Mouse (Mus musculus) forebrain, embryonic 13.5 days (tissue): ENCODE data around the gene Arl15. TPM values are rescaled to one million over a fixed set of nuclear protein-coding genes. Genes with fewer than 3 reads are reported as not detected.

Experiments used
- ATAC-seq: fragments of 200-750 bp; cut with Nextera tagmentation; 2 replicates; pipeline ENCODE4 v1.8.0; 2017
- H3K27ac ChIP-seq: fragments of 300-500 bp; sonication (generic); 2 replicates; pipeline ENCODE4 v1.5.1; 2015; ENCODE audit warnings: inconsistent platforms, mild to moderate bottlenecking, moderate library complexity
- H3K27me3 ChIP-seq: fragments of 300-500 bp; sonication (generic); 2 replicates; pipeline ENCODE4 v1.6.1; 2015; ENCODE audit warnings: mild to moderate bottlenecking, inconsistent platforms
- H3K36me3 ChIP-seq: fragments of 300-500 bp; sonication (generic); 2 replicates; pipeline ENCODE4 v1.6.1; 2015; ENCODE audit warnings: mild to moderate bottlenecking, inconsistent platforms; ENCODE audit not compliant: poor library complexity, severe bottlenecking
- H3K4me1 ChIP-seq: fragments of 300-500 bp; sonication (generic); 2 replicates; pipeline ENCODE4 v1.6.1; 2015; ENCODE audit warnings: inconsistent platforms
- H3K4me2 ChIP-seq: fragments of 300-500 bp; sonication (generic); 2 replicates; pipeline ENCODE4 v1.6.1; 2015; ENCODE audit warnings: inconsistent platforms, mild to moderate bottlenecking, moderate library complexity
- H3K4me3 ChIP-seq: fragments of 300-500 bp; sonication (generic); 2 replicates; pipeline ENCODE4 v1.5.1; 2015; ENCODE audit warnings: mild to moderate bottlenecking, inconsistent platforms
- H3K9ac ChIP-seq: fragments of 300-500 bp; sonication (generic); 2 replicates; pipeline ENCODE4 v1.6.1; 2015; ENCODE audit warnings: mild to moderate bottlenecking, inconsistent platforms
- H3K9me3 ChIP-seq: fragments of 300-500 bp; sonication (generic); replicated peaks from 2 replicates; pipeline ENCODE4 v1.6.1; 2016; ENCODE audit warnings: inconsistent platforms
- WGBS: fragments of 180-500 bp; shearing (Covaris S2); methylation state at CpG from one replicate; pipeline ENCODE4 v1.1.7; 2015; 5-methylcytosine and 5-hydroxymethylcytosine counted together
- polyA plus RNA-seq: library from polyadenylated mRNA; unstranded; fragments of >200 nt; fragmentation: Nextera tagmentation; extraction: Ambion mirVana; gene quantifications from 2 replicates; pipeline ENCODE4 v1.2.1, GENCODE M21; 2015

Gene Arl15
- polyA plus RNA-seq, 1 experiment from 2014 or later = 17.8 TPM

- Histone ChIP-seq H3K4me1 (peaks cover 18% of the 10 kb centered on the region), H3K27ac (no peak overlapping the region), H3K4me2 (no peak overlapping the region), H3K9ac (no peak overlapping the region), H3K4me3 (no peak overlapping the region), H3K27me3 (no peaks in the 10 kb centered on the region), H3K36me3 (no peaks in the 10 kb centered on the region), H3K9me3 (no peaks in the 10 kb centered on the region)
- 67% methylated on average over 5 of the region's 5 CpGs for WGBS
- ATAC-seq = no peak
Observed at GRCm38 (mm10) chr13:113949708-113950107, 155.4 kb downstream of the Arl15 start.

- Histone ChIP-seq H3K27ac (no peak overlapping the region), H3K36me3 (no peaks in the 10 kb centered on the region), H3K9ac (no peak overlapping the region), H3K9me3 (no peaks in the 10 kb centered on the region), H3K4me2 (no peak overlapping the region), H3K4me3 (no peak overlapping the region), H3K4me1 (peaks cover 18% of the 10 kb centered on the region), H3K27me3 (no peaks in the 10 kb centered on the region)
- 91% methylated on average over 6 of the region's 6 CpGs for WGBS
- no peak for ATAC-seq
Observed at GRCm38 (mm10) chr13:113950131-113950530, 155.8 kb downstream of the Arl15 start.

GRCm38 (mm10) chr13:113957438-113957837, 163.1 kb downstream of the Arl15 start:
- no peak overlapping the region for H3K9ac ChIP-seq
- H3K4me2 ChIP-seq = no peak overlapping the region
- no peak for ATAC-seq
- H3K27me3 ChIP-seq = no peaks in the 10 kb centered on the region
- H3K36me3 ChIP-seq = no peaks in the 10 kb centered on the region
- H3K9me3 ChIP-seq = no peaks in the 10 kb centered on the region
- 84% methylated on average over 4 of the region's 4 CpGs for WGBS
- no peak overlapping the region for H3K27ac ChIP-seq
- no peak overlapping the region for H3K4me3 ChIP-seq
- no peaks in the 10 kb centered on the region for H3K4me1 ChIP-seq

GRCm38 (mm10) chr13:113964945-113965344, 170.6 kb downstream of the Arl15 start:
- WGBS = 89% methylated on average over 9 of the region's 9 CpGs
- 0 out of 2 replicates have a peak, but pooled peaks have one; percentile 41 for ATAC-seq
- Histone ChIP-seq H3K4me1 (no peaks in the 10 kb centered on the region), H3K9me3 (no peaks in the 10 kb centered on the region), H3K4me2 (no peak overlapping the region), H3K36me3 (no peaks in the 10 kb centered on the region), H3K27me3 (no peaks in the 10 kb centered on the region), H3K27ac (no peak overlapping the region), H3K4me3 (no peak overlapping the region), H3K9ac (no peak overlapping the region)

- H3K4me1 ChIP-seq = peaks cover 7% of the 10 kb centered on the region
- H3K4me2 ChIP-seq = no peak overlapping the region
- H3K4me3 ChIP-seq = no peak overlapping the region
- WGBS = 56% methylated on average over 5 of the region's 5 CpGs
- no peaks in the 10 kb centered on the region for H3K36me3 ChIP-seq
- no peak overlapping the region for H3K9ac ChIP-seq
- no peaks in the 10 kb centered on the region for H3K27me3 ChIP-seq
- no peak for ATAC-seq
- H3K27ac ChIP-seq = no peak overlapping the region
- no peaks in the 10 kb centered on the region for H3K9me3 ChIP-seq
Observed at GRCm38 (mm10) chr13:113970706-113971105, 176.4 kb downstream of the Arl15 start.

- no peaks in the 10 kb centered on the region for H3K9me3 ChIP-seq
- H3K36me3 ChIP-seq = no peaks in the 10 kb centered on the region
- no peak overlapping the region for H3K4me2 ChIP-seq
- H3K4me1 ChIP-seq = peaks cover 11% of the 10 kb centered on the region
- no peak overlapping the region for H3K9ac ChIP-seq
- 96% methylated on average over 7 of the region's 7 CpGs for WGBS
- H3K27me3 ChIP-seq = no peaks in the 10 kb centered on the region
- H3K27ac ChIP-seq = no peak overlapping the region
- no peak for ATAC-seq
- H3K4me3 ChIP-seq = no peak overlapping the region
Observed at GRCm38 (mm10) chr13:113972401-113972800, 178.1 kb downstream of the Arl15 start.

GRCm38 (mm10) chr13:113974866-113975265, 180.6 kb downstream of the Arl15 start:
- no peak overlapping the region for H3K4me2 ChIP-seq
- 52% methylated on average over 1 of the region's 1 CpGs for WGBS
- peaks cover 11% of the 10 kb centered on the region for H3K4me1 ChIP-seq
- H3K27me3 ChIP-seq = no peaks in the 10 kb centered on the region
- no peaks in the 10 kb centered on the region for H3K36me3 ChIP-seq
- H3K9me3 ChIP-seq = no peaks in the 10 kb centered on the region
- ATAC-seq = no peak
- no peak overlapping the region for H3K27ac ChIP-seq
- H3K4me3 ChIP-seq = no peak overlapping the region
- no peak overlapping the region for H3K9ac ChIP-seq

GRCm38 (mm10) chr13:113975722-113976121, 181.4 kb downstream of the Arl15 start:
- under 1% methylated on average over 6 of the region's 6 CpGs for WGBS

GRCm38 (mm10) chr13:113976936-113977335, 182.6 kb downstream of the Arl15 start:
- no peaks in the 10 kb centered on the region for H3K9me3 ChIP-seq
- H3K4me2 ChIP-seq = no peak overlapping the region
- 94% methylated on average over 4 of the region's 4 CpGs for WGBS
- H3K27me3 ChIP-seq = no peaks in the 10 kb centered on the region; the same call in 1 of the 2 replicates
- no peak overlapping the region for H3K27ac ChIP-seq
- H3K36me3 ChIP-seq = no peaks in the 10 kb centered on the region
- H3K9ac ChIP-seq = no peak overlapping the region
- ATAC-seq = no peak
- no peak overlapping the region for H3K4me3 ChIP-seq
- H3K4me1 ChIP-seq = peaks cover 26% of the 10 kb centered on the region

More at GRCm38 (mm10) chr13:113975722-113976121, 181.4 kb downstream of the Arl15 start:
- no peaks in the 10 kb centered on the region for H3K36me3 ChIP-seq
- ATAC-seq = no peak
- peaks cover 15% of the 10 kb centered on the region for H3K4me1 ChIP-seq
- no peak overlapping the region for H3K27ac ChIP-seq
- H3K4me2 ChIP-seq = peak overlapping the region; percentile 31; the same call in 1 of the 2 replicates
- H3K27me3 ChIP-seq = no peaks in the 10 kb centered on the region; the same call in 1 of the 2 replicates
- H3K4me3 ChIP-seq = no peak overlapping the region
- no peak overlapping the region for H3K9ac ChIP-seq
- no peaks in the 10 kb centered on the region for H3K9me3 ChIP-seq

GRCm38 (mm10) chr13:113980739-113981460, 186.6 kb downstream of the Arl15 start:
- 11% methylated on average over 15 of the region's 15 CpGs for WGBS
- Histone ChIP-seq H3K4me1 (peaks cover 29% of the 10 kb centered on the region), H3K27ac (no peak overlapping the region), H3K4me2 (peak overlapping the region; percentile 43; the same call in 1 of the 2 replicates), H3K4me3 (no peak overlapping the region), H3K36me3 (no peaks in the 10 kb centered on the region), H3K9ac (no peak overlapping the region), H3K27me3 (no peaks in the 10 kb centered on the region; the same call in 1 of the 2 replicates), H3K9me3 (no peaks in the 10 kb centered on the region)
- ATAC-seq = peak; percentile 42; the same call in 1 of the 2 replicates

- Histone ChIP-seq H3K9ac (0 out of 2 replicates have a peak overlapping the region, but pooled peaks have one; percentile 1), H3K9me3 (no peaks in the 10 kb centered on the region), H3K27me3 (no peaks in the 10 kb centered on the region; the same call in 1 of the 2 replicates), H3K4me2 (peak overlapping the region; percentile 43), H3K4me1 (peaks cover 31% of the 10 kb centered on the region), H3K36me3 (no peaks in the 10 kb centered on the region), H3K27ac (no peak overlapping the region), H3K4me3 (no peak overlapping the region)
- 5% methylated on average over 9 of the region's 9 CpGs for WGBS
- ATAC-seq = peak; percentile 86
Observed at GRCm38 (mm10) chr13:113981461-113982000, 187.2 kb downstream of the Arl15 start.

GRCm38 (mm10) chr13:113983633-113984032, 189.3 kb downstream of the Arl15 start:
- WGBS = 32% methylated on average over 6 of the region's 6 CpGs
- H3K4me2 ChIP-seq = no peak overlapping the region
- no peaks in the 10 kb centered on the region for H3K36me3 ChIP-seq
- H3K27me3 ChIP-seq = no peaks in the 10 kb centered on the region; the same call in 1 of the 2 replicates
- H3K4me1 ChIP-seq = peaks cover 40% of the 10 kb centered on the region
- H3K9ac ChIP-seq = no peak overlapping the region
- H3K27ac ChIP-seq = no peak overlapping the region
- H3K4me3 ChIP-seq = no peak overlapping the region
- ATAC-seq = no peak
- H3K9me3 ChIP-seq = no peaks in the 10 kb centered on the region
